Mouse (Mus musculus) brain, embryonic 14.5 days (tissue): ENCODE measurements around the gene Stk33. TPM values are rescaled to one million over a fixed set of nuclear protein-coding genes. Genes with fewer than 3 reads are reported as not detected.
"Not testable (repeated sequence)": the region's sequence is repeated elsewhere in the genome, so short reads cannot be mapped to it uniquely, and the experiment has no call there.

Source experiments
- DNase-seq: peaks from one replicate; pipeline ENCODE4 v3.0.0-alpha.2; 2011; ENCODE audit warnings: low read depth
- CTCF ChIP-seq: fragments of 200-500 bp; IDR thresholded peaks from 2 replicates; pipeline ENCODE4 v1.5.1; 2012; ENCODE audit warnings: inconsistent platforms, mild to moderate bottlenecking, moderate library complexity, borderline replicate concordance; ENCODE audit not compliant: insufficient read depth, insufficient read length; ENCODE audit errors: extremely low read depth
- POLR2A ChIP-seq: fragments of 200-500 bp; IDR thresholded peaks from 2 replicates; pipeline ENCODE4 v1.6.1; 2012; ENCODE audit warnings: mild to moderate bottlenecking, inconsistent platforms, borderline replicate concordance; ENCODE audit not compliant: poor library complexity, insufficient read depth, insufficient read length, severe bottlenecking; ENCODE audit errors: extremely low read depth
- polyA plus RNA-seq: library from polyadenylated mRNA; depleted of rRNA; stranded (reverse); fragments of >200 nt; gene quantifications from 2 replicates; pipeline ENCODE4 v1.2.3, GENCODE M21; 2012

The Stk33 gene
- polyA plus RNA-seq, 1 experiment: 6.8 TPM

GRCm38 (mm10) chr7:109445012-109445411 is 6.1 kb upstream of the Stk33 start:
- DNase-seq: peak; percentile 73
- TF ChIP-seq CTCF (peak; percentile 81), POLR2A (no peak)

- no peak for TF ChIP-seq POLR2A
- no peak for TF ChIP-seq CTCF
Observed at GRCm38 (mm10) chr7:109442739-109443138, 3.9 kb upstream of the Stk33 start.

GRCm38 (mm10) chr7:109440697-109441269 is 1.9 kb upstream of the Stk33 start:
- peak; percentile 60 for DNase-seq
- TF ChIP-seq CTCF (peak; percentile 8; the same call in 1 of the 2 replicates), POLR2A (no peak)

More at GRCm38 (mm10) chr7:109442739-109443138, 3.9 kb upstream of the Stk33 start:
- no peak for DNase-seq

GRCm38 (mm10) chr7:109424422-109425159 is 14.3 kb downstream of the Stk33 start:
- DNase-seq: peak; percentile 78
- TF ChIP-seq POLR2A (no peak), CTCF (no peak; the same call in 1 of the 2 replicates)

GRCm38 (mm10) chr7:109422803-109423202 is 16.1 kb downstream of the Stk33 start:
- no peak for TF ChIP-seq CTCF
- no peak for TF ChIP-seq POLR2A
- no peak for DNase-seq

GRCm38 (mm10) chr7:109405491-109405890 is 33.4 kb downstream of the Stk33 start:
- DNase-seq: peak; percentile 58

GRCm38 (mm10) chr7:109399299-109399698 is 39.6 kb downstream of the Stk33 start:
- TF ChIP-seq CTCF: no peak
- peak; percentile 60 for DNase-seq

More at GRCm38 (mm10) chr7:109405491-109405890, 33.4 kb downstream of the Stk33 start:
- TF ChIP-seq CTCF (no peak), POLR2A (no peak)

- TF ChIP-seq CTCF (no peak), POLR2A (no peak)
- DNase-seq: no peak
Observed at GRCm38 (mm10) chr7:109381131-109381530, 57.8 kb downstream of the Stk33 start.

GRCm38 (mm10) chr7:109373556-109373955 is 65.3 kb downstream of the Stk33 start:
- not testable (repeated sequence) for DNase-seq

- no peak for TF ChIP-seq POLR2A
- TF ChIP-seq CTCF: no peak
- peak; percentile 37 for DNase-seq
Observed at GRCm38 (mm10) chr7:109358435-109359187, 80.3 kb downstream of the Stk33 start.

GRCm38 (mm10) chr7:109357877-109358276 is 81.0 kb downstream of the Stk33 start:
- TF ChIP-seq POLR2A (no peak), CTCF (no peak)
- DNase-seq: no peak
